Mouse (Mus musculus) c-Kit-positive CD71-positive TER-119-positive erythroid progenitor cells, embryonic 14.5 days (primary cell): ENCODE results near the gene Metap1.

Source experiments
- DNase-seq: peaks from one replicate; pipeline ENCODE4 v3.0.0-alpha.2; 2013; ENCODE audit warnings: low spot score

Metap1 gene

GRCm38 (mm10) chr3:138448077-138448860 is 41.0 kb downstream of the Metap1 start:
- no peak for DNase-seq

GRCm38 (mm10) chr3:138443465-138443771 is 45.9 kb downstream of the Metap1 start:
- peak; percentile 29 for DNase-seq

- peak; percentile 90 for DNase-seq
These were observed 46.5 kb downstream of the Metap1 start, which contains the start of gene Adh5 for GRCm38 (mm10) chr3:138442612-138443464. Gene Adh5 (plus strand): TSS chr3:138443093.

GRCm38 (mm10) chr3:138442203-138442602 is 47.1 kb downstream of the Metap1 start:
- no peak for DNase-seq

- DNase-seq, result no peak
These were observed 50.6 kb downstream of the Metap1 start for GRCm38 (mm10) chr3:138438716-138439115.

GRCm38 (mm10) chr3:138431835-138432234 is 57.5 kb downstream of the Metap1 start:
- DNase-seq, result no peak

GRCm38 (mm10) chr3:138430360-138430976 is 58.8 kb downstream of the Metap1 start:
- DNase-seq, result no peak

- DNase-seq, result no peak
These were observed 65.1 kb downstream of the Metap1 start for GRCm38 (mm10) chr3:138424247-138424646.

- DNase-seq, result no peak
These were observed 65.7 kb downstream of the Metap1 start for GRCm38 (mm10) chr3:138423664-138424063.

- DNase-seq, result no peak
These were observed 68.9 kb downstream of the Metap1 start for GRCm38 (mm10) chr3:138420385-138420784.

- no peak for DNase-seq
These were observed 69.9 kb downstream of the Metap1 start for GRCm38 (mm10) chr3:138419369-138419768.

- no peak for DNase-seq
These were observed 74.1 kb downstream of the Metap1 start, which contains the start of gene Adh4 for GRCm38 (mm10) chr3:138415121-138415690. Gene Adh4 (plus strand): TSS chr3:138415466.

- DNase-seq, result no peak
These were observed 79.1 kb downstream of the Metap1 start for GRCm38 (mm10) chr3:138410211-138410610.

- DNase-seq, result no peak
These were observed 79.7 kb downstream of the Metap1 start for GRCm38 (mm10) chr3:138409585-138409984.
